Comparison of ENCODE assay signal across 9 mouse cellular contexts in genomic region chr12:11437266-11437906, GRCm38 (mm10). TPM values are rescaled to one million over a fixed set of nuclear protein-coding genes. Genes with fewer than 3 reads are reported as not detected.
DNase-seq lines count a peak whose midpoint lies in the region; ATAC-seq lines count a peak whose summit lies in the region.
"Had no signal": no experiment of that assay in that cellular context is flagged by ENCODE, and none has a peak within 500 bp of the region (broad histone marks: within the 10 kb centered on the region; RNA-seq: fewer than 3 reads in every experiment).

No protein-coding gene starts in this region.

- 22% methylated on average over 17 of the region's 17 CpGs for WGBS in intestine, embryonic 15.5 days

- peak overlapping the region; percentile 34; the same call in 1 of the 2 replicates for H3K4me3 ChIP-seq in intestine, embryonic 15.5 days (replicated peaks)

- DNase-seq in adrenal gland, postnatal 36 days: peak; percentile 88 to 90
- peak; percentile 92 for DNase-seq in embryo, embryonic 10.5 days (ENCODE audit: low spot score)
- DNase-seq in gastrocnemius, postnatal 36 days: peak; percentile 30 to 61
- peak; percentile 84 to 88 for DNase-seq in left cerebral cortex, postnatal 10 days (ENCODE audit: extremely low spot score in 1 of 2, low spot score in 2 of 2)
- peak; percentile 78 to 81 for DNase-seq in right cerebral cortex, postnatal 36 days (ENCODE audit: low spot score in 2 of 2)

- intact Hi-C loops in gastrocnemius, postnatal 36 days (cut with DNase I): no loop called here
- intact Hi-C loops in left cerebral cortex, postnatal 10 days (cut with DNase I): loop anchor here (5.0 kb wide), 1 partner anchor 85 kb away; no protein-coding TSS in a partner anchor

- peak overlapping the region; percentile 66 for H3K4me2 ChIP-seq in intestine, embryonic 15.5 days (replicated peaks)

- H3K36me3 ChIP-seq in intestine, embryonic 15.5 days: no peaks in the 10 kb centered on the region

- H3K27me3 ChIP-seq in intestine, embryonic 15.5 days (replicated peaks): peaks cover 11% of the 10 kb centered on the region; the same call in 1 of the 2 replicates

- no peaks in the 10 kb centered on the region for H3K9me3 ChIP-seq in intestine, embryonic 15.5 days
- H3K9me3 ChIP-seq: megakaryocyte, embryonic 14.5 days had no signal

- ATAC-seq in intestine, embryonic 15.5 days: peak; percentile 69
- ATAC-seq in megakaryocyte-erythroid progenitor cell, adult 5-6 weeks (replicated peaks; ENCODE audit: low FRiP score, low TSS enrichment, poor library complexity, severe bottlenecking): peak; percentile 75; the same call in 1 of the 2 replicates
- ATAC-seq in erythroid progenitor cell, adult 5-6 weeks (replicated peaks; ENCODE audit: low FRiP score, poor library complexity, severe bottlenecking): no peak

- peaks cover 6% of the 10 kb centered on the region; the same call in 1 of the 2 replicates for H3K4me1 ChIP-seq in intestine, embryonic 15.5 days (replicated peaks)
- H3K4me1 ChIP-seq: megakaryocyte, embryonic 14.5 days had no signal

- no peak overlapping the region for H3K27ac ChIP-seq in intestine, embryonic 15.5 days

- no peak overlapping the region for H3K9ac ChIP-seq in intestine, embryonic 15.5 days

RNA-seq across cellular contexts. Expression of gene Vsnl1, which starts 1.0 kb away (rescaled TPM):
- 10 to 100 TPM; 32.4 to 53.0 TPM for total RNA-seq in adrenal gland, postnatal 36 days (2021)
- total RNA-seq in gastrocnemius, postnatal 36 days (2021): not detected
- 0.44 and 0.62 TPM in 2 replicates for polyA plus RNA-seq in intestine, embryonic 15.5 days (2015; fragmentation: Nextera tagmentation; extraction: Ambion mirVana)
- 100 to 1,000 TPM; 511 to 517 TPM for total RNA-seq in left cerebral cortex, postnatal 10 days (2021)
- total RNA-seq in megakaryocyte-erythroid progenitor cell, adult 5-6 weeks (2014; fragmentation: Nextera tagmentation): not detected in 2 replicates
- total RNA-seq in megakaryocyte-erythroid progenitor cell, adult 5-6 weeks (2017): not detected in 2 replicates
- not detected in 2 replicates for total RNA-seq in erythroid progenitor cell, adult 5-6 weeks (2015; ENCODE audit: low replicate concordance)
- not detected in 2 replicates for total RNA-seq in erythroid progenitor cell, adult 5-6 weeks (2017; ENCODE audit: low replicate concordance)

RNA-seq across cellular contexts. Expression of gene Rad51ap2, which starts 18.5 kb away (rescaled TPM):
- total RNA-seq in adrenal gland, postnatal 36 days (2021): under 1 TPM; 0.10 to 0.20 TPM
- total RNA-seq in gastrocnemius, postnatal 36 days (2021): not detected
- 0.08 and 0.28 TPM in 2 replicates for polyA plus RNA-seq in intestine, embryonic 15.5 days (2015; fragmentation: Nextera tagmentation; extraction: Ambion mirVana)
- total RNA-seq in left cerebral cortex, postnatal 10 days (2021): 1 to 10 TPM; 2.5 to 3.3 TPM
- total RNA-seq in megakaryocyte-erythroid progenitor cell, adult 5-6 weeks (2014; fragmentation: Nextera tagmentation): not detected in 2 replicates
- total RNA-seq in megakaryocyte-erythroid progenitor cell, adult 5-6 weeks (2017): not detected in 2 replicates
- total RNA-seq in erythroid progenitor cell, adult 5-6 weeks (2015; ENCODE audit: low replicate concordance): not detected in 2 replicates
- total RNA-seq in erythroid progenitor cell, adult 5-6 weeks (2017; ENCODE audit: low replicate concordance): not detected in 2 replicates

Comparison
In these comparisons a context has a peak if more than half of its experiments do, and no peak if none do; other contexts are left out.
1. RNA of gene Vsnl1, which starts 1.0 kb away (total RNA-seq): 511 to 517 TPM in left cerebral cortex, postnatal 10 days and 32.4 to 53.0 TPM in adrenal gland, postnatal 36 days; not detected in gastrocnemius, postnatal 36 days, not detected in megakaryocyte-erythroid progenitor cell, adult 5-6 weeks and not detected in erythroid progenitor cell, adult 5-6 weeks; every median in the first group is over 10 times any median in the second.
2. Peak in every context shown above with its lines, with median percentiles within 50 percentile points of each other: DNase-seq.